Mouse (Mus musculus): ENCODE measurements around the gene Rpl3.
A peak's percentile ranks its signal among the peaks of the same experiment; 100 is the strongest.

The Rpl3 gene

DNA sequence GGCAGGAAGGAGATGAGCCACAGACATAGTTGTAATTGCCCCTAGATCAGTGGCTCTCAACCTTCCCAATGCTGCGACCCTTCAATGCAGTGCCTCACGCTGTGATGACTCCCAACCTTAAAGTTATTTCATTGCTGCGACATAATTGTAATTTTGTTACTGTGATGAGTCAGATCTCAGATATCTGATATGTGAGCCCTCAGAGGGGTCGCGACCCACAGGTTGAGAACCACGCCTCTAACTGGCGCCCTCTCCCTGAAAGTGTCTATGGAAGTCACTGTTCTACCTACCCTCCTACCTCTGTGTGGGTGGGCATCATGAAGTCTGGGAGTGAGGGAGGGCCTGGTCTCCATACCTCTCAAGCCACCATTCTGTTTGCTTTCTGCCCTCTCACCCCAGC is 22.7 kb upstream of the Rpl3 start:
- DNase-seq: no peak

DNA sequence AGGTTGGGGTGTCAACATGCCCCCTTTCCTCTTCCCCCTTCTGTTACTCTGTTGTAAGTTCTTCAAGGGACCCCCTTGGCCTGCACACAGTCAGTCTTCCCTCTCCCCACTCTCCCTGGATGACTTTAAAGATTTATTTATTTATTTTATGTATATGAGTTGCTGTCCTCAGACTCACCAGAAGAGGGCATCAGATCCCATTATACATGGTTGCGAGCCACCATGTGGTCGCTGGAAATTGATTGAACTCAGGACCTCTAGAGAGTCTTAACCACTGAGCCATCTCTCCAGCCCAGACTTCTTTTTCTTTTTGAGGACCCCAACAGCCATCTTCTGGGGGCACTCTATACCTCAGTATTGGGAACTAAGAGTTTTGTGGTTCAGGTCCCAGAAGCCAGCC is 20.8 kb upstream of the Rpl3 start:
- no peak for DNase-seq

DNA sequence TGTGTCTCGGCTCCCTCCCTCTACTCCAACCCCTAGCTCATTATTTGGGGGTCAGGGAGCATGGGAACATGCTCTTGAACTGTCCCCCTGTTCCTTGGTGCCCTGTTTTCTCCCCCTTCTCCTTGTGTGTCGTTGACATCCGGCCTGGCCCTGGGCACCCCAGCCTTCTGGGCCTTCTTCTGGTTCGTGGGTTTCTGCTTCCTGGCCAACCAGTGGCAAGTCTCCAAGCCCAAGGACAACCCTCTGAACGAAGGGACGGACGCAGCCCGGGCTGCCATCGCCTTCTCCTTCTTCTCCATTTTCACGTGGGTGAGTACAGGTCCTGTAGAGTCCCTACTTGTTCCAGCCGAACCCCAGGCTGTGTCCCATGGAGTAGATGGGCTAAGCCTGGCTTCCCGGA is 19.8 kb upstream of the Rpl3 start:
- no peak for DNase-seq

DNA sequence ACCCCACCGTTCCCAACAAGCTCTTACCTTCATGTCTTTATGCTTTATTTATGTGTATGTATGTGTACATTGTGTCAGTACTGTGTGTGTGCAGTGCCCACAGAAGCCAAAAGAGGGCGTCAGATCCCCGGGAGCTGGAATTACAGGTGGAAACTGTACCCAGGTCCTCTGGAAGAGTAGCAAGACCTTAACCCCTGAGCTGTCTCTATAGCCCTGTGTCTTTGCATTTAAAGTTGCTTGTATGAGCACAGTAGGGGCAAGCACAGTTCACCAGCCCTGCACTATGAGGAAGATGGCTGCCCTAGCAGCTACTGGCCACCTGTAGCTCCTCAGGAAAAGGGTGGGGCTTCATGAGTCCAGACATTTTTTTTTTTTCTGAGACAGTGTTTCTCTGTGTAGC is 15.9 kb upstream of the Rpl3 start:
- DNase-seq: no peak

DNA sequence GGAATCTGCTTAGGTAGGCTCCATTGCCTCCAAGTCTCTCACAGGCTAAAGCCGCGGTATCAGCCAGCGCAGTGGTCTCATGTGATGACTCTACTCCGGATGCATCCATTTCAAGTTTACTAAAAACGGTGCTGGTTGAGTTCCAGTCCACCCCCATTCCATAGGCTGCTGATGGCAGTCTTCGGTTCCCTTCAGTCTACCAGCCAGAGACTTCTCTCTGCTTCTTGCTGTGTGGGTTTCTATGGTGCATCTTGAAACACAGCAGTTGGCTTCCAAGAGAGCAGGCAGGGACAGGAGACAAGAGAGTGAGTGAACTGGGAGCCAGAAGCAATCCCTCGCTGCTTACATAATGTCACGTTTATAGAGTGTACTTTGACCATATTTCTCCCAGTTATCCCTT is 15.5 kb upstream of the Rpl3 start:
- peak; percentile 65 for DNase-seq

DNA sequence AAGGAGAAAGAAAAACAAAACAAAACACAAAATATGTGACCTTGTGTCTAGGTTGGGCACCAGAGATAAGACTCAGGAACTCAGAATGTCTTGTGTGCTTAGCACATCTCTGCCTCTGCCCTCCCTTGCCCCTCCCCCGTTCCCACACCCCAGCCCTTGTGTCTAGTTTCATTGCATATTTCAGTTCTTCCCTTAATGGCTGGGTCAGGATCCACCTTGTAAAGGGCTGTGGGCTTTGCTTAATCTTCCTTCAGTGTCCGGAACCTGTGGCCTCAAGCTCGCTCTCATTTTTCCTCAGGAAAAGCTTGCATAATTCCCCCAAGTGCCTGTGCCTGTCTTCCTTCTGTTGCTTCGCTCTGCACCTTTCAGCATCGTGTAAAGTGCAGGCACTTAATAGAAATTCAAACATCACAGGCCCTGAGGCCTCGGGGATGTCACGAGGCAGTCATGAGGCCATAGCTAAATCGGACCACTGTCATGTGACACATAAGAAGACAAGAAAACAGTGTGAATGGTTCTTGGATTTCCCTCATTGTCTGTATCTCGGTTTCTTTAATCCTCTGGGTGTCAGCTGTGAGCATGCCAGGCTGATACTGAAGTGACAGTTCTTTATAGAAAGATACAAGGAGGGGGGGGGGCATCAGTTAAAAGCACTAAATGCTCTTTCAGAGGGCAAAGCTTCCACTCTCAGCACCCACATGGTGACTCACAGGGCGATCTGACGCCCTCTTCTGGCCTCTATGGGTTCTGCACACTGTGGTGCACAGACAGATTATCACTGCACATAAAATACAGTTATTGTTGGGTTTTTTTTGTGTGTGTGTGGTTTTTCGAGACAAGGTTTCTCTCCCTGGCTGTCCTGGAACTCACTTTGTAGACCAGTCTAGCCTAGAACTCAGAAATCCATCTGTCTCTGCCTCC is 14.1 kb upstream of the Rpl3 start:
- no peak for DNase-seq

DNA sequence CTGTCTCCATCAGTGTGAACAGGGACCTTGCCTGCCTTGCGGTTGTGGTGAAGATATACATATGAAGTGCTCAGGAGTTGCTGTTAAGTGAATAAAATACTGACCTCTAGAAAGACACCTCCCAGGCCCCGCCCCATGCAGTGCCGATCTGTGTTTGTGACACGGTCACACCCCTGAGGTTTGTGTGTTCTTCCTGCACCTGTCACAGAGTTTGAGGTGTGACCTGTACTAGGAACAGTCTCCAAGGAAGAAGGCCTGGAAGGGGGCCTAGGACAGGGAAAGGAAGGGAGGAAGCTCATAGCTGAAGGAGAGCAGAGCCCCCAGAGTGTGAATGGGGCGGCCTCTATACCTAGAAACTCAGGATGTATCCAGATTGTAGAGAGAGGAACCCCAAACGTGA is 10.8 kb upstream of the Rpl3 start:
- DNase-seq: no peak

DNA sequence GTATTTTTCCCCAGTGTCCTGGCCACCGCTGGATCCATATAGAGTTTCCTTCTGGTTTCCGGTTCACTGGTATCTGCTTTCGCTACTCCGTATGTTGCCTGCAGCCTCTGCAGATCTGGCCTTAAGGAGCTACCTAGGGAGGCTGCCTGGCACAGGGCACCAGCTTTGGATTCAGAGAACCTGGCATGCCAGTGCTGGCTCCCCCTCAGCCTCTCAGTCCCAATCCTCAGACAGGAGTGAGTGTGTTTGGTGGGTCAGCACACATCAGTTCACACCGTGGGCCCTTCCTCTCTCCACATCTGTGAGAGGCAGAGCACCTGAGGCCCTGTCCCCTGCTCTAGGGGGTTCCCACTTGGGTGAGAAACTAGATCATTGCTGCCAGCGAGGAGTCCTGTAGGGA is 9.8 kb upstream of the Rpl3 start:
- no peak for DNase-seq

DNA sequence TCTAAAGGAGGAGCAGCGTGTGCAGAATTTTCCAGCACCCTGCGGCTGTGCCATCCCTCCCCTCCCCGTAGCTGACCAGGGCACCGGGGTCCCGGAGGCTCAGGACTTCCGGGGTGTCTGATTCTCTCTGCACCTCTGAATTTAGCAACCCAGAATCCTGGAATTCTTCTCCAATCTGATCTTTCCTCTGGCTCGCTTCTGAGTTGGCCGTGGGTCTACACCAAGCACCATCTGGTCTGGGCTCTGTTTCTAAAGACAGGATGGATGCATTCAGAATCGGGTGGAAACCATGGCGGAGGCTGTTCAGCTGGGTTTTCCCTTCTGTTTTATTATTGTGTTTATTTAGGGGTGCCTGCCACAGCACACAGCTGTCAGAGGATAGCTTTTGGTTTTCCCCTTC is 9.2 kb upstream of the Rpl3 start:
- peak; percentile 66 for DNase-seq

DNA sequence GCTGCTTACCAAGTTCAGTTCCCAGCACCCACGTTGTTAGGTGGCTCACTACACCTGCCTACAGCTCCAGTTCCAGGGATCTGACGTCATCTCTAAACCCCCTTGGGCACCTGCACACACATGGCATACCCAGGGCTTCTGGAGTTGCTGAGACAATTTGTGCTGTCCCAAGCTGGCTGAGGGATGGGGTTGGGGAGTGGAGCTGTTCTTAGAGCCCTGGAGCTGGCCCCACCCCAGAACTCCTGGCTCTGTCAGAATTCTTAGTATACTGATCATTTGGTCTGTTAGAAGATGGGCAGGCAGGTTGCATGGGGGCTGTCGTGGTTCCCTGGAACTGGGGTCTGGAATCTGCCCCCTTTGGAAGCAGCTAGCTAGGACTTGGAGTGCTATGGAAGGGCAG is 8.5 kb upstream of the Rpl3 start:
- no peak for DNase-seq

DNA sequence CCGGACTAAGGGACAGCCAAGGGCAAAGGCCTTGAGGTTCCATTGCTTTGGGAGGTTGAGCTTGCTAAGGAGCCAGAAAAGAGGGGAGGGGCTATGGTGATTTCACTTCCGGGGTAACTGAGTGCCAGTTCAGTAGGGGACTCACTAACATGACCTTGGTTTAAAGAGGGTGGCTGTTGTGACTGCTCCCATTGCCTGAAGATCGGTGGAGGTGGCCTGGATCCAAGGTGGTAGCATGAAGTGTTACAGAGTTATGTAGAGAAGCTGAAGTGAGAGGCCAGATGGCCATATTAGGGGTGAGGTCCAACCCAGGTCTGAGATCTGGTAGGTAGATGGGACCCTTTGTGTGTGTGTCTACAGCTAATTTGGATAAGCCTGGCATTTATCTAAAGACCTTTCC is 7.8 kb upstream of the Rpl3 start:
- no peak for DNase-seq

DNA sequence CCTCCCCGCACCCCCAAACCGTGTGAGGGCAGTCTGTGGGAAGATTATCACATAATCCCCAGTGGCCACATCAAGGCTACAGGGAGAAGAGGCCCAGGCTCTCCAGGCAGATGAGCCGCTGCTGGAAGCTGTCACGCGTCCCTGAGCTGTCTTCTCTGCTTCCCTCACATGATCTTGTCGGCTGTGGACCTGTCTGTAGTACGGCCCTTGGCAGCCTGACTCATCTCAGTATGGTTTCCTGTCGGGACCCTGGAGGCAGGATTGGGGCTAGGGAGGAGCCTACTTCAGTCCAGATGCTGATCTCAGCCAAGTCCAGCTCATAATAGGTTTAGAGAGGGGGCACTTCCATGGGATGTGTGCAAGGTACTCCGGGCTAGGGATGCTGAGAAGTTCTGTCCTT is 7.1 kb upstream of the Rpl3 start:
- DNase-seq: peak; percentile 55

DNA sequence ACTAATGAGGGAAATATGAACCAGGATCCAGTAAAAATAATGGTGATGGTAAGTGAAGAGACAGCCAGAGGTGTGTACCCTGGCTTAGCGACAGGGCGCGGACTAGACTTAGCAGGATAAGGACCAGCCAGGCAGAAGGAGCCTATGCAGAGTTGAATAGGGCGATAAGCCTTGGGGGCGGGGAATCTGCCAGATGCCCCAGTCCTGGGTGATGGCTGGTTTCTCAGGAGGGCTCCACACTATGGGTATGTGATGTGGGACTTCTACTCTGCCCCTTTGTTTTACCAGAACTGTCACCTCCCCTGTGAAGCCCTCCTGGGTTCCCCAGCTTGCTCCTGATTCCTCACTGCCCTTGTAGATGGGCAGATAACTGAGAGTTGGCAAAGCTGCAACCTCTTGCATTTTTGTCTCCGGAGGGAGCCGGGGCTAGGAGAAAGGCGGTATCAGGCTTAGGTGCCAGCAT is 6.4 kb upstream of the Rpl3 start:
- no peak for DNase-seq

DNA sequence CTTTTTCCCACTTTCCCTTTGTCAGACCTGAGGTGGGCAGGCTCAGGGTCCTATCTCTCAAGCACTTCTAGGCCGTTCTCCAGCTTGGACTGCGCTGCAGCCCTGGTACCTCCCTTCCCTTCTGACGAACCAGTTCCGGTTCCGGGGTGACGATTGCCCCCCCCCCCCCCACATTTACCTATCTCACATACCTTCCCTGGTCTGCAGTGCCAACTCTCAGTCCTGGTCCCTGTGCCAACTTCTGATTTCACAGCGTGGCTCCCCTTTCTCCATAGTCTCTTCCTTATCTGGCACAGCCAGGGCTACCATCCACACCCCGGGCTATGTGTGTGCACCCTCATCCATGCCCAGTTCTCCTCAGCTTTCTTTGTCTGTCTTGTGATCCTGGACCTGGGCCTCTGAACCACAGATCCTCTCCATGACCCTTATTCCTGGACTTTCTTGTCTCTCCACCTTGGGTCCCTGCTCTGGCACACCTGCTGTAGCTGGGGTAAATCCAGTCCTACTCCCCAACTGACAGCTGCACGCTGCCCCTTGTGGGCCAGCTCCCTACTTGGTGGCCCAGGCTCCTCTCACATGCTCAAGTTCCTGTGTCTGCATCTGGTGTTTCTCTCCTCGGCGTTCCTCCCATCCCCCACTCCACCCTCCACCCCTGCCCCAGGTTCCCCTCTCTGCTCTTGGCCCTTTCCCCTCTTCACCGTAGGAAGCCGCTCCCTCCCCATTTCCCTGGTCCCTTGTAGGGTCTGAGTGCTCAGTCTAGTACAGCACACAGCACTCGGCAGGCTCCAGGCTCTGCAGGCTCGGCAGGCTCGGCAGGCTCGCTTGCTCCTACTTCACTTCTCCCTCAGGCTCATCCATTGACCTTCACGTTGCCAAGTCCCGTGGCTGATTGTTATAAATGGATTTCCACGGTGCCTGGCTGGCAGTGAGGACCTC is 5.5 kb upstream of the Rpl3 start:
- DNase-seq: no peak

DNA sequence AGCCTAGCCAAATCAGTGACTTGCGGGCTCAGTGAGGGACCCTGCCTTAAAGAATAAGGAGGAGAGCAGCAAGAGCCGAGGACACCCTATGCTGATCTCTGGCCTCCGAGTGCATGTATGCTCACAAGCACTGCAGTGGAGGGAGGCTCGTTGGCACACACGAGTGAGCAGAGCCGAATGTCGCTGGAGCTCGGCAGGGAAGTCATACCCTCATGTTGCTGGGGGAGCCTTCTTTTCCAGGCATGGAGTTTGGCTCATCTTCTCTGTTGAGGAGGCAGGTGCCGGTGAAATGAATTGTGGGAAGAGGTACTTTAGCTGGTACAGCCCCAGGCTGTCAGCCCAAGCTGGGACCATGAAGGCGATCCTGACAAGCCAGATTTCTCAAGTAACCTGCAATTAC is 4.7 kb upstream of the Rpl3 start:
- no peak for DNase-seq

DNA sequence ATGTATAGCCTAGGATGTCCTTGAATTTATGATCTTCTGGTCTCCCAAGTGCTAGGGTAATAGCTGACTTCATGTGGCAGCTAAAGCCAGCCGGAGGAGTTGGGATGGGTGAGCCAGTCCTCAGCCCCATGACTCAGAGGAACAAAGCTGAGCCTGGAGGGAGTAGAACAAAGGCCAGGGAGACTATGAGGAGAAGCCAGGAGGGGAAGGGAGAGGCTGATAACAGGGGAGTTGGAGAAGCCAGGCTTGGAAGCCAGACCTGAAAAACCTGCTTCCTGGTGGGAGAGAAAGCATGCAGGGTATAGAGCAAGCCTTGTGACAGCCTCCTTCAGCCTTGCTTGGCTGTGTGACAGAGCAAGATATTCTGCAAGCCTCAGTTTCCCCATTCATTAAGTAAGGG is 3.9 kb upstream of the Rpl3 start:
- DNase-seq: no peak

DNA sequence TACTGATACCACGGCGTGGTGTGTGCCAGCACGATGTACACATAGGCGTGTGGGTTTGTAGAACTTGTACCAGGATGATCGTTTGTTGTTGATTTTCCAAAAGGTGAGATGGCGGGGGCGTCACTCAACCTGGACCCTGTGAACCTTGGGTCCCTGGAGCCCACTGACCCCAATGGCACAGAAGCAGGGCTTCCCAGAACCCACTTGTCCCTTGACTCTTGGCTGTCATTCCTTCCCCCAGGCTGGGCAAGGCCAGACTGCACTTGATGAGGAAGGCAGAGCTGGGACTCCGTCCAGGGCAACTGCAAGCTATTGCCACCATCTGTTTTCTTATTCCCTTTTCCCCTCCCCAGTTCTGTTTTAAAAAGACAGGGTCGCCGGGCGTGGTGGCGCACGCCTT is 2.5 kb upstream of the Rpl3 start:
- DNase-seq: no peak

DNA sequence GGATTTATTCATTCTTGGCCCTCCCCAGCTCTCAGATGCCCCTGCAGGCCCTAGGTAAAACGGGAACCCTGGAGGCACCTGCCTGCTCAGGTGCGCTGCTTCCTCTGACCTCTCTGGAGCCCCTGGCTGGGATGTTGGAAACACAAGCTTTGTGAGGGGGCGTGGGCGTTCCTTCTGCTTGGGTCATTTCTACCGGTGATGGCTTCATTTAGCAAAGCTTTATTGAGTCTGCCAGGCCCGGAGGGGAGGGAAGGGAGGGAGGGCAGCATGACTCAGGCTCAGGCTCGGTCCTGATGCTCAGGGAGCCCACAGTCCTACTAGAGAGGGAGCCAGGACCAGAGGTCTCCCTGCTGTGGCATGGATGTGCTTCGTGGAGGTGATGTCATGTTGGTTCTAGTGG is 931 bp upstream of the Rpl3 start:
- DNase-seq: peak; percentile 55

DNA sequence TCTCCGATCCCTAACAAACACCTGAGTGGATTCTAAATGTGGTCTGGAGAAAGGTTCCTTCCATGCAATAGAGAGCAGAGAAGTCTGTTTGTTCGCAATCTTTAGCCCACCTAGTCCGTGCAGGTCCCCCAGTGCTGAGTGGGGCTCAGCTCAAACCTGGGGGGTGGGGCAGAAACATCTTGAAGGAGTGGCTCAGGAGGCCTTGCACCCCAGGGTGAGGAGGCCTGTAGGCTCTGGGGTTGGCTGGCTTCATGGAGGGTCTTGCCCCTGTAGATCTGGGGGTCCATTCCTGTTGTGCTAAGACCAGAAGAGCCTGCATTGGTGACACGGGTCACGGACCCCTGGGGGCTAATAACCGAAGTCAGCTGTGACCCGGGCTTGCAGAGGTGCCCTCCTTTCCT is 373 bp upstream of the Rpl3 start:
- no peak for DNase-seq

DNA sequence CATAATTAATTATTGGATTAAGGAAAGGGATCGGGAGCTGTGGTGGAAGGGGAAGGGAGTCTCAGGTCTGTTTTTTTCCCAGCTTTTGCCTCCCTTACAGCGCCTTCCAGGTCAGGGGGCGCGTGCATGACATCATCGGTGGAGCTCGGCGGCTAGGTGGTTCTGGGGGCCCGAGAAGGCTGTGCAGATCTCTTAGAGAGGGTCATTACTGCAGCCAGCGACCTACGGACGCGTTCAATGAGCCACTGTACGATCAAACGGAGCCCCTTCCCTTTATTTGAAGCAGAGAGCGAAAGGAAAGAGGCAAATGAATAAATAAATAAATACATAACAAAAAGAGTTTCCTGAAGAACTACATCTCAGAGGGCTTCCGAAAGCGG is 937 bp downstream of the Rpl3 start:
- no peak for DNase-seq

DNA sequence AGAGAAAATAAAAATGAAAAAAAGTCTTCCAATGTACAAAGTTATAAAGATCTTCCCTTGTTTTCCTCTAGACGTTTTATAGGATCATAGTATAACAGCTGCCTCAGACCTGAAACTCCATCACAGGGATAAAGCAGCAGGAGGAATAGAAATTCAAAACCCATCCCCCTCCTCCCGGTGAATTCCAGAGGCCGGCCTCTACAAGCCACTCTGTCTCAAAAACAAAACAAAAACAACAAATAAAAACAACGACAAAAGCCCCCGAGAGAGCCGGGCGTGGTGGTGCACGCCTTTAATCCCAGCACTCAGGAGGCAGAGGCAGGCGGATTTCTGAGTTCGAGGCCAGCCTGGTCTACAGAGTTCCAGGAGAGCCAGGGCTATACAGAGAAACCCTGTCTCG is 1.5 kb downstream of the Rpl3 start:
- no peak for DNase-seq

DNA sequence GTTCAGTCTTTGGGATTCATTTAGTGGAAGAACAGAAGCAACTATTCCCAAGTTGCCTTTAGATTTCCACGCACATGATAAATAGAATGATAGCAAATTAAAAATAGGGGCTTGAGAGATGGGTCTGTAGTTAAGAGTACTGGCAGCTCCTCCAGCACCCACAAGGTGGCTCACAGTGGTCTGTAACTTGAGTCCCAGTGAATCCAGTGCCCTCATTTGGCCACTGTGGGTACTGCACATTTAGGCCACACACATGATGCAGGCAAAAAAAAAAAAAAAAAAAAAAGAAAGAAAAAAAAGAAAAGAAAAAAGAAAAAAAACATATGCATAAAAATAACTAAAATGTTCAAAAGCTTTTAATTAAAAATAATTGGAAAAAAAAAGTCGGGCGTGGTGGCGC is 3.0 kb downstream of the Rpl3 start:
- DNase-seq: peak; percentile 92

DNA sequence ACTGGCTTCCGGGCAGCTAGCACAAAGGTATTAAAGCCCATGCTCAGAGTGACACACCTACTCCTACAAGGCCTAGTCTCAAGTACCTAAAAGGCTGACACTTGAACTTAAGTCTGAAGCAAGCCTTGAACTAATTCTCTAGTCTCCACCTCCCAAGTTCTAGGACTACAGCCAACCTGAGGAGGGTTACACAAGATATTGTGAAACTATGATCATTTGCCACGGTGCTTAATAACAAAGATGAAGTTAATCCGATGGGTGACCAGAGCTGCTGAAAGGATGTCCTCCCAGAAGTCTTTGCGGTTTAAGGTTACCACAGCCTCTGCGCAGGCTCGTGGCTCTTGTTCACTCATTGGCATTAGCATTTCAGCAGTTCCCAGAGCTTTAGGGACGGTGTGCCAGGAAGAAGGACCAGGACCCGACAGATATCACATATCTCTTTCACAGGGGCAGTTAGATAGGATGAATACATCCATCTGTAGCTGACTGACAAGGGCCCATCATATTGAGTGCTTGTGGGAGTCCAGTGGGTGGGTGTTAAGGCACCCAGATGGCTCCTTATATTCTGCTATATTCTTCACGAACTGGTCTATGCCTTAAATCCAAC is 4.2 kb downstream of the Rpl3 start:
- DNase-seq: no peak

DNA sequence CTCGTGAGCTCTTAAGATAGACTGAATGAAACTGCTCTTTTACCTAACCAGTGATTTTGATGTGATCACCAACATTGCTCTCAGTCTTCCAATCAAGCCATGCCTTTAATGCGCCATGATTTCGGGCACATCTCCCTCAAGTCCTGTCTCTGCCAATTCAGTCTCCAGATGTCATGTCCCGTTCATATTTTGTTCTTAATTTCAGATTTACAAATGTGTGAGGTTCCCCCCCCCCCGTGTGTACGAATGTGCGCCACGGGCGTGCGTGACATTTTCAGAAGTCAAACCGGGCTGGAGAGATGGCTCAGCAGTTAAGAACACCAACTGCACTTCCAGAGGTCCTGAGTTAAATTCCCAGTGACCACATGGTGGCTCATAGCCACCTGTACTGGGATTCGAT is 7.9 kb downstream of the Rpl3 start:
- no peak for DNase-seq
